Mouse (Mus musculus) CH12.LX (cell line): ENCODE data around the gene Pafah1b1. TPM values are rescaled to one million over a fixed set of nuclear protein-coding genes. Genes with fewer than 3 reads are reported as not detected.
A peak's percentile ranks its signal among the peaks of the same experiment; 100 is the strongest.

ENCODE experiments used
- DNase-seq: peaks from one replicate; pipeline ENCODE4 v3.0.0-alpha.2; 2013; ENCODE audit errors: extremely low read depth
- H3K27ac ChIP-seq: 2 replicates; pipeline ENCODE4 v1.5.1; 2012; ENCODE audit warnings: low read depth, mild to moderate bottlenecking, control low read depth, moderate library complexity; ENCODE audit not compliant: insufficient read depth
- H3K27me3 ChIP-seq: replicated peaks from 2 replicates; pipeline ENCODE3; 2012; ENCODE audit warnings: inconsistent platforms
- H3K36me3 ChIP-seq, 2 experiments: replicated peaks in 1 of 2; 2 replicates each; pipeline versions ENCODE3 to v1.6.1; 2012; ENCODE audit warnings: inconsistent platforms in 1 of 2, low read length in 1 of 2, mild to moderate bottlenecking in 1 of 2, mixed read lengths in 1 of 2, moderate library complexity in 1 of 2; ENCODE audit not compliant: control insufficient read depth in 1 of 2, insufficient read depth in 1 of 2
- H3K4me1 ChIP-seq, 2 experiments: 2 replicates each; pipeline ENCODE4 v1.6.1; 2012; ENCODE audit warnings: inconsistent platforms in 1 of 2, moderate library complexity in 1 of 2; ENCODE audit not compliant: insufficient read depth in 2 of 2, control insufficient read depth in 1 of 2
- H3K4me2 ChIP-seq: 2 replicates; pipeline ENCODE4 v1.6.1; 2012; ENCODE audit warnings: low read depth, mild to moderate bottlenecking, control low read depth; ENCODE audit not compliant: poor library complexity, insufficient read depth, severe bottlenecking
- H3K4me3 ChIP-seq, 3 experiments: fragments of 150-350 bp in 1 of 3; sonication (generic) in 1 of 3; replicated peaks in 1 of 3; 2 replicates each; pipeline versions ENCODE3 to v1.5.1; 2011 to 2012; ENCODE audit warnings: low read depth in 2 of 3, low read length in 2 of 3, mild to moderate bottlenecking in 2 of 3, moderate library complexity in 2 of 3, control low read depth in 1 of 3, improper control_type of control experiment in 1 of 3, inconsistent platforms in 1 of 3, mixed read lengths in 1 of 3; ENCODE audit not compliant: poor library complexity in 1 of 3
- H3K79me2 ChIP-seq: replicated peaks from 2 replicates; pipeline ENCODE4 v1.6.1; 2012; ENCODE audit warnings: mild to moderate bottlenecking, moderate library complexity; ENCODE audit not compliant: control insufficient read depth, poor library complexity, insufficient read depth, severe bottlenecking; ENCODE audit errors: extremely low read depth
- H3K9ac ChIP-seq: 2 replicates; pipeline ENCODE4 v1.6.1; 2012; ENCODE audit warnings: low read depth, mild to moderate bottlenecking, control low read depth, moderate library complexity; ENCODE audit not compliant: insufficient read depth
- H3K9me3 ChIP-seq: replicated peaks from 2 replicates; pipeline ENCODE3; 2012; ENCODE audit warnings: low read length, inconsistent platforms, mixed read lengths
- CTCF ChIP-seq, 2 experiments: IDR thresholded peaks in 1 of 2; conservative IDR thresholded peaks in 1 of 2; 2 replicates each; pipeline ENCODE4 v1.5.1; 2011 to 2012; ENCODE audit warnings: low read depth in 2 of 2, low read length in 2 of 2, improper control_type of control experiment in 1 of 2, inconsistent platforms in 1 of 2, mild to moderate bottlenecking in 1 of 2, moderate library complexity in 1 of 2
- E2F4 ChIP-seq: IDR thresholded peaks from 2 replicates; pipeline ENCODE4 v1.6.1; 2011; ENCODE audit warnings: low read depth, low read length, improper control_type of control experiment; ENCODE audit not compliant: insufficient replicate concordance
- EP300 ChIP-seq: IDR thresholded peaks from 2 replicates; pipeline ENCODE4 v1.6.1; 2011; ENCODE audit warnings: low read length, improper control_type of control experiment
- HCFC1 ChIP-seq: IDR thresholded peaks from 2 replicates; pipeline ENCODE4 v1.6.1; 2012; ENCODE audit warnings: low read depth, mild to moderate bottlenecking, inconsistent platforms, low read length, improper control_type of control experiment
- IRF4 ChIP-seq: IDR thresholded peaks from 2 replicates; pipeline ENCODE4 v1.6.1; 2014; ENCODE audit warnings: low read depth, mild to moderate bottlenecking, inconsistent platforms, low read length, improper control_type of control experiment
- JUN ChIP-seq: IDR thresholded peaks from 2 replicates; pipeline ENCODE4 v1.6.1; 2011; ENCODE audit warnings: low read depth, mild to moderate bottlenecking, low read length, improper control_type of control experiment, moderate library complexity; ENCODE audit not compliant: insufficient read depth
- JUND ChIP-seq: conservative IDR thresholded peaks from 2 replicates; pipeline ENCODE4 v1.6.1; 2011; ENCODE audit warnings: low read depth, low read length, improper control_type of control experiment
- MYC ChIP-seq: IDR thresholded peaks from 2 replicates; pipeline ENCODE4 v1.6.1; 2011; ENCODE audit warnings: low read depth, mild to moderate bottlenecking, improper control_type of control experiment, low read length
- NELFE ChIP-seq: IDR thresholded peaks from 2 replicates; pipeline ENCODE4 v1.6.1; 2011; ENCODE audit warnings: low read depth, low read length, improper control_type of control experiment
- NRF1 ChIP-seq: IDR thresholded peaks from 2 replicates; pipeline ENCODE4 v1.6.1; 2014; ENCODE audit warnings: low read depth, mild to moderate bottlenecking, inconsistent platforms, low read length, improper control_type of control experiment, moderate library complexity
- PAX5 ChIP-seq: IDR thresholded peaks from 2 replicates; pipeline ENCODE4 v1.6.1; 2012; ENCODE audit warnings: low read length, inconsistent platforms, mixed read lengths
- POLR2AphosphoS2 ChIP-seq: IDR thresholded peaks from 2 replicates; pipeline ENCODE4 v1.6.1; 2011; ENCODE audit warnings: low read depth, low read length, improper control_type of control experiment
- SIN3A ChIP-seq: IDR thresholded peaks from 2 replicates; pipeline ENCODE4 v1.6.1; 2012; ENCODE audit warnings: low read length, improper control_type of control experiment, inconsistent platforms
- UBTF ChIP-seq: IDR thresholded peaks from 2 replicates; pipeline ENCODE4 v1.6.1; 2012; ENCODE audit warnings: low read depth, mild to moderate bottlenecking, inconsistent platforms, low read length, improper control_type of control experiment, moderate library complexity
- USF2 ChIP-seq: conservative IDR thresholded peaks from 2 replicates; pipeline ENCODE4 v1.6.1; 2011; ENCODE audit warnings: low read depth, low read length, improper control_type of control experiment
- ZKSCAN1 ChIP-seq: IDR thresholded peaks from 2 replicates; pipeline ENCODE4 v1.6.1; 2012; ENCODE audit warnings: low read depth, inconsistent platforms, low read length, improper control_type of control experiment, borderline replicate concordance
- dilution Hi-C: fragments of 300-500 bp; cut with MboI; formaldehyde crosslinking; loops from 2 replicates; pipeline ENCODE4 v1.14.3; 2020; ENCODE audit warnings: low sequenced_read_pairs; ENCODE audit not compliant: extremely low pct_unique_long_range_greater_than_20kb, extremely low pct_ligation_motif_present
- in situ Hi-C: fragments of 300-500 bp; cut with MboI; formaldehyde crosslinking; loops from 3 replicates; pipeline ENCODE4 v1.14.3; 2019; ENCODE audit warnings: low sequenced_read_pairs, low pct_ligation_motif_present, low pct_unique_long_range_greater_than_20kb, mixed read lengths
- polyA plus RNA-seq: library from polyadenylated mRNA; unstranded; fragments of >175 nt; gene quantifications from 2 replicates; pipeline ENCODE4 v1.2.1, GENCODE M21; 2012; ENCODE audit warnings: low read depth; ENCODE audit not compliant: insufficient read length
- total RNA-seq, 2 experiments: library from RNA; depleted of rRNA; stranded (reverse); fragments of 300-350 nt in 1 of 2; fragments of >200 nt in 1 of 2; gene quantifications; 2 replicates each; pipeline ENCODE4 v1.2.3; 2012 to 2014

The Pafah1b1 gene
- total and polyA plus RNA-seq, 3 experiments, result 53.9 to 136 (median 107) TPM

- H3K27me3 ChIP-seq, result no peaks in the 10 kb centered on the region
- H3K9ac ChIP-seq, result no peak overlapping the region
- peaks cover under 1% of the 10 kb centered on the region; the same call in 1 of the 2 replicates for H3K79me2 ChIP-seq
- no peak overlapping the region for H3K27ac ChIP-seq
- in situ Hi-C loops, result no loop called here
- H3K4me1 ChIP-seq, result no peaks in the 10 kb centered on the region
- H3K4me3 ChIP-seq, result no peak overlapping the region
- dilution Hi-C loops, result no loop called here
- peaks cover 91 to 100% of the 10 kb centered on the region in 2 experiments for H3K36me3 ChIP-seq
- peaks cover 13% of the 10 kb centered on the region for H3K9me3 ChIP-seq
- H3K4me2 ChIP-seq, result no peak overlapping the region
- TF ChIP-seq SIN3A (no peak), E2F4 (no peak), PAX5 (no peak), CTCF (conservative IDR thresholded peaks at IDR 0.05 in 1 of 2, IDR thresholded peaks at IDR 0.05 in 1 of 2; ENCODE audit: low read depth in 2 of 2, low read length in 2 of 2) (no peak), NRF1 (no peak)
- TF ChIP-seq, all 38 proteins: peak for 0
- no peak for DNase-seq
Observed at GRCm38 (mm10) chr11:74661641-74662040, 62.8 kb downstream of the Pafah1b1 start.

GRCm38 (mm10) chr11:74660336-74660735, 64.1 kb downstream of the Pafah1b1 start:
- H3K79me2 ChIP-seq, result peaks cover 13% of the 10 kb centered on the region
- DNase-seq, result no peak
- in situ Hi-C loops, result no loop called here
- H3K9me3 ChIP-seq, result peaks cover 17% of the 10 kb centered on the region
- no peak overlapping the region for H3K4me3 ChIP-seq
- no peak overlapping the region for H3K9ac ChIP-seq
- no peak overlapping the region for H3K27ac ChIP-seq
- TF ChIP-seq JUND (no peak), USF2 (no peak), EP300 (no peak), NELFE (no peak), HCFC1 (no peak), UBTF (no peak), IRF4 (no peak)
- H3K36me3 ChIP-seq, result peaks cover 86 to 100% of the 10 kb centered on the region in 2 experiments
- H3K4me1 ChIP-seq, result peaks cover 6% of the 10 kb centered on the region in 2 experiments; a peak in 2 of 4 replicates
- dilution Hi-C loops, result no loop called here
- H3K27me3 ChIP-seq, result no peaks in the 10 kb centered on the region
- H3K4me2 ChIP-seq, result no peak overlapping the region

GRCm38 (mm10) chr11:74655941-74656340, 68.5 kb downstream of the Pafah1b1 start:
- no peak for DNase-seq
- H3K4me2 ChIP-seq, result no peak overlapping the region
- dilution Hi-C loops, result no loop called here
- H3K4me1 ChIP-seq, result peaks cover 28 to 49% of the 10 kb centered on the region in 2 experiments
- no peak overlapping the region for H3K4me3 ChIP-seq
- no peak overlapping the region for H3K9ac ChIP-seq
- TF ChIP-seq JUN, result peak; percentile 18; the same call in 1 of the 2 replicates
- no peak for TF ChIP-seq ZKSCAN1
- TF ChIP-seq MYC, result no peak
- TF ChIP-seq UBTF, result no peak
- no peak for TF ChIP-seq POLR2AphosphoS2
- TF ChIP-seq JUND, result peak; percentile 64
- TF ChIP-seq CTCF (conservative IDR thresholded peaks at IDR 0.05 in 1 of 2, IDR thresholded peaks at IDR 0.05 in 1 of 2; ENCODE audit: low read depth in 2 of 2, low read length in 2 of 2), result no peak
- H3K79me2 ChIP-seq, result peaks cover 57% of the 10 kb centered on the region
- H3K27me3 ChIP-seq, result no peaks in the 10 kb centered on the region
- H3K9me3 ChIP-seq, result peaks cover 17% of the 10 kb centered on the region
- H3K27ac ChIP-seq, result no peak overlapping the region
- in situ Hi-C loops, result no loop called here
- peaks cover 47 to 99% of the 10 kb centered on the region in 2 experiments for H3K36me3 ChIP-seq
